Mouse (Mus musculus) neural tube, embryonic 14.5 days (tissue): ENCODE data around the gene Fbf1. TPM values are rescaled to one million over a fixed set of nuclear protein-coding genes. Genes with fewer than 3 reads are reported as not detected.

Source experiments
- ATAC-seq: fragments of 200-750 bp; cut with Nextera tagmentation; 2 replicates; pipeline ENCODE4 v1.8.0; 2017; ENCODE audit warnings: low read depth, mild to moderate bottlenecking, moderate TSS enrichment, moderate library complexity
- H3K27ac ChIP-seq: fragments of 300-500 bp; sonication (generic); 2 replicates; pipeline ENCODE4 v1.5.1; 2014; ENCODE audit warnings: low read depth, mild to moderate bottlenecking, control low read depth, low read length, moderate library complexity, mixed read lengths
- H3K27me3 ChIP-seq: fragments of 300-500 bp; sonication (generic); 2 replicates; pipeline ENCODE4 v1.6.1; 2014; ENCODE audit warnings: low read length; ENCODE audit not compliant: control insufficient read depth, insufficient read depth
- H3K36me3 ChIP-seq: fragments of 300-500 bp; sonication (generic); 2 replicates; pipeline ENCODE4 v1.6.1; 2014; ENCODE audit warnings: low read length, mixed read lengths; ENCODE audit not compliant: control insufficient read depth, insufficient read depth
- H3K4me1 ChIP-seq: fragments of 300-500 bp; sonication (generic); 2 replicates; pipeline ENCODE4 v1.6.1; 2014; ENCODE audit warnings: low read length; ENCODE audit not compliant: control insufficient read depth, insufficient read depth
- H3K4me2 ChIP-seq: fragments of 300-500 bp; sonication (generic); 2 replicates; pipeline ENCODE4 v1.6.1; 2014; ENCODE audit warnings: mild to moderate bottlenecking, low read depth, low read length, control low read depth
- H3K4me3 ChIP-seq: fragments of 300-500 bp; sonication (generic); 2 replicates; pipeline ENCODE4 v1.5.1; 2014; ENCODE audit warnings: low read depth, low read length, control low read depth, mixed read lengths
- H3K9ac ChIP-seq: fragments of 300-500 bp; sonication (generic); replicated peaks from 2 replicates; pipeline ENCODE4 v1.6.1; 2014; ENCODE audit warnings: low read depth, mild to moderate bottlenecking, control low read depth, low read length, mixed read lengths
- H3K9me3 ChIP-seq: fragments of 300-500 bp; sonication (generic); 2 replicates; pipeline ENCODE4 v1.6.1; 2016; ENCODE audit warnings: low read length; ENCODE audit not compliant: control insufficient read depth
- WGBS: fragments of 180-500 bp; shearing (Covaris S2); extraction: QIAGEN DNeasy Blood & Tissue Kit; methylation state at CpG from one replicate; pipeline ENCODE4 v1.1.7; 2014; 5-methylcytosine and 5-hydroxymethylcytosine counted together
- polyA plus RNA-seq: library from polyadenylated mRNA; unstranded; fragments of >200 nt; fragmentation: Nextera tagmentation; extraction: Ambion mirVana; gene quantifications from 2 replicates; pipeline ENCODE4 v1.2.1, GENCODE M21; 2014

Fbf1 gene
- 42.2 and 42.9 TPM in 2 replicates for polyA plus RNA-seq

GRCm38 (mm10) chr11:116167884-116168439 lies at the start of gene Fbf1:
Gene Fbf1 (minus strand): TSS chr11:116168166.
- Histone ChIP-seq H3K9ac (peak within 1 kb of the TSS; percentile 91), H3K36me3 (peaks cover 21% of the 10 kb centered on the region), H3K9me3 (no peaks in the 10 kb centered on the region), H3K27ac (peak within 1 kb of the TSS; percentile 88), H3K4me3 (peak within 1 kb of the TSS; percentile 67), H3K27me3 (no peaks in the 10 kb centered on the region), H3K4me1 (peaks cover 20% of the 10 kb centered on the region), H3K4me2 (peak within 1 kb of the TSS; percentile 87)
- peak; percentile 98 for ATAC-seq
- under 1% methylated on average over 39 of the region's 40 CpGs for WGBS

- Histone ChIP-seq H3K27me3 (peaks cover 11% of the 10 kb centered on the region), H3K4me2 (no peak overlapping the region), H3K36me3 (no peaks in the 10 kb centered on the region), H3K27ac (no peak overlapping the region), H3K9ac (no peak overlapping the region), H3K4me1 (no peaks in the 10 kb centered on the region), H3K9me3 (no peaks in the 10 kb centered on the region), H3K4me3 (no peak overlapping the region)
- ATAC-seq: no peak
- 87% methylated on average over 11 of the region's 11 CpGs for whole genome bisulfite sequencing
Measured at GRCm38 (mm10) chr11:116216549-116216948, 48.6 kb upstream of the Fbf1 start.

- no peaks in the 10 kb centered on the region for H3K4me1 ChIP-seq
- H3K4me2 ChIP-seq: no peak overlapping the region
- WGBS: 86% methylated on average over 6 of the region's 6 CpGs
- no peaks in the 10 kb centered on the region for H3K9me3 ChIP-seq
- no peak overlapping the region for H3K27ac ChIP-seq
- H3K27me3 ChIP-seq: peaks cover 5% of the 10 kb centered on the region
- no peaks in the 10 kb centered on the region for H3K36me3 ChIP-seq
- no peak overlapping the region for H3K4me3 ChIP-seq
- H3K9ac ChIP-seq: no peak overlapping the region
- no peak for ATAC-seq
Measured at GRCm38 (mm10) chr11:116215991-116216390, 48.0 kb upstream of the Fbf1 start.

GRCm38 (mm10) chr11:116215181-116215580 lies 47.2 kb upstream of the Fbf1 start:
- WGBS: 80% methylated on average over 7 of the region's 7 CpGs
- Histone ChIP-seq H3K27ac (no peak overlapping the region), H3K9ac (no peak overlapping the region), H3K27me3 (no peaks in the 10 kb centered on the region), H3K4me3 (no peak overlapping the region), H3K4me1 (no peaks in the 10 kb centered on the region), H3K36me3 (no peaks in the 10 kb centered on the region), H3K4me2 (no peak overlapping the region), H3K9me3 (no peaks in the 10 kb centered on the region)
- no peak for ATAC-seq

- no peak overlapping the region for H3K4me3 ChIP-seq
- no peaks in the 10 kb centered on the region for H3K9me3 ChIP-seq
- no peak overlapping the region for H3K4me2 ChIP-seq
- H3K9ac ChIP-seq: no peak overlapping the region
- H3K27me3 ChIP-seq: no peaks in the 10 kb centered on the region
- no peaks in the 10 kb centered on the region for H3K36me3 ChIP-seq
- no peaks in the 10 kb centered on the region for H3K4me1 ChIP-seq
- 88% methylated on average over 13 of the region's 13 CpGs for WGBS
- ATAC-seq: no peak
- no peak overlapping the region for H3K27ac ChIP-seq
Measured at GRCm38 (mm10) chr11:116213877-116214510, 46.0 kb upstream of the Fbf1 start.

DNA sequence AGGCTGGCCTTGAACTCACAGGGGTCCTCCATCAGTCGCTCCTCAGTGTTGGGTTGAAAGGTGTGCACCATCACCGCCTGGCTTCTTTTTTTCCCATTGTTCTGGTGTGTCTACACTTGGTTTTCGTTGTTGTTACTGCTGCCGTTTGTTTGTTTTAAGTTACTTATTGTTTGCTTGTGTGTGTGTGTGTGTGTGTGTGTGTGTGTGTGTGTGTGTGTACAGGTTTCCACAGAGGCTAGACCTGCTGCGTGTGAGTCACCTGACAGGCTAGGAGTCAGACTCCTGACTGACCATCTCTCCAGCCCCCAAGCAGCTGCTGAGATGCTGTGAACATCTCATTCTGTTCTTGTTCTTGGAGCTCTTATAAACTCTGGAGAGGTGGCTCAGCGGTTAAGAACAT lies 44.9 kb upstream of the Fbf1 start:
- no peak overlapping the region for H3K4me3 ChIP-seq
- no peaks in the 10 kb centered on the region for H3K27me3 ChIP-seq
- no peaks in the 10 kb centered on the region for H3K4me1 ChIP-seq
- no peaks in the 10 kb centered on the region for H3K9me3 ChIP-seq
- no peaks in the 10 kb centered on the region for H3K36me3 ChIP-seq
- 94% methylated on average over 6 of the region's 6 CpGs for WGBS
- H3K9ac ChIP-seq: no peak overlapping the region
- no peak overlapping the region for H3K27ac ChIP-seq
- no peak for ATAC-seq
- H3K4me2 ChIP-seq: no peak overlapping the region

DNA sequence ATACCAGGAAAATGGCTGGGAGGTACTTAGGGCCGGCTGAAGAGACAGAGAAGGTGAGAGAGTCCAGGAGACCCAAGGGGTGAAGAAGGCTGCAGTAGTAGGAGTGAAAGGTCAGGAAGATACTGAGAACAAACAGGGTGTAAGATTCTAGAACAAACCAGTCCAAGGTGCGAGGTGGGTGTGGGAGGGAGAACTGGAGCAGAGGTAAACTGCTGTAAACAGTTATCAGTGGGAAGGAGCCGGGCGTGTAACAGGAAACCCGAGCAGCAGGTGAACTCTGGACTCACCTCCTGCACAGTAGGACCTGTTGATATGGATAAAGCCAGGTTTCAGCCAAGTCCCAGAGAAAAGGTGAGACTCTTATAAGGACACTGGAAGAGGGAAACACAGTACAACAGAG lies 42.7 kb upstream of the Fbf1 start:
- no peak overlapping the region for H3K4me2 ChIP-seq
- no peaks in the 10 kb centered on the region for H3K9me3 ChIP-seq
- no peak overlapping the region for H3K4me3 ChIP-seq
- H3K27me3 ChIP-seq: no peaks in the 10 kb centered on the region
- H3K36me3 ChIP-seq: 0 out of 2 replicates have a peak, but pooled peaks cover 9% of the 10 kb centered on the region
- 80% methylated on average over 5 of the region's 5 CpGs for WGBS
- no peak for ATAC-seq
- no peaks in the 10 kb centered on the region for H3K4me1 ChIP-seq
- no peak overlapping the region for H3K27ac ChIP-seq
- no peak overlapping the region for H3K9ac ChIP-seq

DNA sequence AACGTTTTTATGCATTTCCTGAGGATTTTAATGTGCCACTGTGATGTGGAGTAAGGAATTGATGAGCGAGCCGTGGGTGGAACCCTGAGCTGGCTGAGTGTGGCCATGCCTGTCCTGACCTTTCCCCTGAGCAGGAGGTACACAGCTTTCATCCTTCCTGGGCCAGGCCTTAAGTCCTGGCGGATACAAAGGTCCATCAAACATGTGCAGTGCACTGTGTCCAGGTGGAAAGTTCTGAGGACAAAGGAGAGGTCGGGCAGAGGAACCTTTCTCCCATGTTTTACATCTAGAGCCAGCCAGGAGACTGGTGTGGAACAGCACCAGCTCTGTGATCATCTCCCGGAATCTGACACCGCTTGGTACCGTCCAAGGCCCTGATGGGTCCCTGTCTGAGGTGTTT lies 41.3 kb upstream of the Fbf1 start:
- Histone ChIP-seq H3K4me3 (no peak overlapping the region), H3K36me3 (0 out of 2 replicates have a peak, but pooled peaks cover 9% of the 10 kb centered on the region), H3K4me2 (no peak overlapping the region), H3K27ac (no peak overlapping the region), H3K27me3 (no peaks in the 10 kb centered on the region), H3K9ac (no peak overlapping the region), H3K4me1 (no peaks in the 10 kb centered on the region), H3K9me3 (no peaks in the 10 kb centered on the region)
- ATAC-seq: no peak
- 89% methylated on average over 8 of the region's 8 CpGs for WGBS

GRCm38 (mm10) chr11:116208660-116209059 lies 40.7 kb upstream of the Fbf1 start:
- no peaks in the 10 kb centered on the region for H3K9me3 ChIP-seq
- WGBS: 92% methylated on average over 3 of the region's 3 CpGs

More at GRCm38 (mm10) chr11:116208660-116209059, 40.7 kb upstream of the Fbf1 start:
- H3K36me3 ChIP-seq: 0 out of 2 replicates have a peak, but pooled peaks cover 9% of the 10 kb centered on the region
- H3K27me3 ChIP-seq: no peaks in the 10 kb centered on the region
- H3K9ac ChIP-seq: no peak overlapping the region
- no peak overlapping the region for H3K4me2 ChIP-seq
- H3K4me1 ChIP-seq: no peaks in the 10 kb centered on the region
- H3K4me3 ChIP-seq: no peak overlapping the region
- ATAC-seq: no peak
- H3K27ac ChIP-seq: no peak overlapping the region
